Mouse (Mus musculus): ENCODE measurements around the gene Id4. TPM values are rescaled to one million over a fixed set of nuclear protein-coding genes. Genes with fewer than 3 reads are reported as not detected.

Id4 gene
- 1 to 10 TPM; 2.7 to 3.5 TPM for total RNA-seq (2021)
- long read RNA-seq, experiment 1, transcript Id4-201 (3 exons, 3,849 nt): major isoform, 8 of 8 reads
- long read RNA-seq, experiment 1, partial matches to known transcripts: 0 of 8 reads
- long read RNA-seq, experiment 1, other reads (novel, unspliced or antisense): 0 of 8 reads
- long read RNA-seq, experiment 2, transcript Id4-201 (3 exons, 3,849 nt): major isoform, 5 of 5 reads
- long read RNA-seq, experiment 2, partial matches to known transcripts: 0 of 5 reads
- long read RNA-seq, experiment 2, other reads (novel, unspliced or antisense): 0 of 5 reads

DNA sequence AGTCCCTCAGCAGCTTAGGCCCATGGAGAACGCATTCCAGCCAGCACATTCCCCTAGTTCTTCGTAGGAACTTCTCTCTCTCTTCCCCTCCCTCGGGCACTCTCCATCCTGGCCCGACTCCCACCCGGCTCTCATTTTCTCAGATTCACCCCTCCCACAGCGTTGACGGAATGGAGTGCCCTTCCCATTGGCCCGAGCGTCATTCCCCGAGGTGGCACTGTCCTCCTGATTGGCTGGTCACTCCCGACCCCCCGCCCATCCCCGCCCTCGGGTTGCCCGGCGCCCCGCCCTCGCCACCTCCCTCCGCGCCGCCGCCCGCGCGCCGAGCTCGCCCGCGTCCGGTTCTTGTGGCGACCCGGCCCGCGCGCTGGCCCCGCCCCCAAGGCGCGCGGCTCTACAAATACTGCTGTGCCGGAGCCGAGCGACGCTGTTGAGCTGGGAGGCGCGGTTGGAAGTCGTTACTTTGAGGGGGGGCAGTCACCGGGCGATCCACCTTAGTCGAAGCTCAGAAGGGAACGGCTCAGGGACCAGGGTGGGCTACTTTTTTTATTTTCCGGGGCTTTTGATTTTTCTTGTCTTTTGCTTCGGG, at the start of gene Id4:
TSS of gene Id4 (plus strand) at position 539 of the 589 bp plus-strand sequence.
- peak; percentile 92 for DNase-seq

DNA sequence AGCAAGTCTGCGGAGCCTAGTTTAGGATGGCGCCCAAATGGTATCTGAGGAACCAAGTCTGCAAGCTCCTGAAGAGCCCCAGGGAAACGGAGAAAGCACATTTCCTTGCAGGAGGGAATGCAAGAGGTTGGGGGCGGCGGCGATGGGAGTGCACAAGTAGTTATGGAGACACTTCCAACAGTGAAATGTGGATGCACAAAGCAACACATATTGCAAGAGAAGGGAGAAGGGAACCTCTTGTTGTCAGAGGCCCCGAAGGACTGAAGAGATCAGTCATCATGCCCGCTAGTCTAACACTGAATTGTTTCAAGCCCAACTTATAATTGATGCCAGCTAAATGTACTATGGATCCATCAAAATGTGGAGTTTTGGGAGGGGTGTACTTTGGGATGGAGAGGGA, 33.9 kb upstream of the Id4 start:
- DNase-seq: peak; percentile 8

DNA sequence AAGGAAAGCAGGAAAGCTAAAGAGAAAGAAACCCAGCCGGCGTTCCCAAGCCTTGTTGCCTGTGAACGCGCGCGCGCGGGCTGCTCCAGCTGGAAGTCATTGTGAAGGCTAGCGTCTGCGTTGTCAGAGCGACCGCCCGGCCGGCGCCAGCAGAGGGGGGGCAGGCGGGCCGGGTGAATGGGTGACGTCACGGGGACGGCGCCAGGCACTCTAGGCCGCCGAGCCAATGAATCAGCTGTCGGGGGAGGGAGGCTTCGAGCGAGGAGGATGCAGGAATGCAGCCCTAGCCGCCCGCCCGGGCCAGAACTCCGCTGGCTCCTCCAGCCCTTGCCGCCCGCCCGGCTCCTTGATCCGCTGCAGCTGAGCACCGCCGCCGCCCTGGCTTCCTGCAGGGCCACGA, 33.3 kb upstream of the Id4 start:
- peak; percentile 96 for DNase-seq

DNA sequence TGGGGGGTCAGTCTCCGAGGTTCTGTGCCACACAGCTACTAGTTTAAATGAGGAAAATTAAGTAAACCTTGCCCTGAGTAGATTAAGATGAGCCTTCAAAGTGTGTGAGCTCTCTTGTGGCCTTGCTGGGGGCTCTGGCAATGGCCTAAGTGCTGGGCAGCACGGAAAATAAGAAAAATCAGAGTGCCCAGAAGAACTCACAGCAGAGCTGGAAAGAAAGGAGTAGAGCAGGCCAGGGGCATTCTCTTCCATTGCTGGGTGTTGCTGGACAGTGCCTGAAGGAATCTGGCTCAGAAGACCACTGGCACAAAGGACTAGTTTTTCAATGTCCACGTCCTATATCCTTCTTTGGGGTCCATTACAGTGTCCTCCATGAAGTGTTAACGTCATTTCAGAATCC, 32.9 kb upstream of the Id4 start:
- no peak for DNase-seq

DNA sequence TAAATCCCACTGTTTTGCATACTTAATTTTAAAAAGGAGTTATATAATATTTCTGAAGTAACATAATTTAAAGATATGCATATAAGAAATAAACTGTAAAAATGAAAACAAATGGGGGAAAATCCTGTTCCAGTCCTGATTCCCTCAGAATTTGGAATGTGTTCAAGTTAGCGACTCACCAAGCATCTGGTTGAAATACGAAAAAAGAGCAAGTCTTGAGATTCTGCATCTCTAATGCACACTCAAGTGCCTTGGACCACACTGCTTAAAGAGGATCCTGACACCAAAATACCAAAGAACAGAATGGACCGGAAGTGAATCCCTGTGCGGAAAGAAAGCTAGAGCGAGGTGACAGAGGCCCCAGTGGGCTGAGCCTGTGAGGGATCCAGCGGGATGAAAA, 30.0 kb upstream of the Id4 start:
- DNase-seq: no peak

DNA sequence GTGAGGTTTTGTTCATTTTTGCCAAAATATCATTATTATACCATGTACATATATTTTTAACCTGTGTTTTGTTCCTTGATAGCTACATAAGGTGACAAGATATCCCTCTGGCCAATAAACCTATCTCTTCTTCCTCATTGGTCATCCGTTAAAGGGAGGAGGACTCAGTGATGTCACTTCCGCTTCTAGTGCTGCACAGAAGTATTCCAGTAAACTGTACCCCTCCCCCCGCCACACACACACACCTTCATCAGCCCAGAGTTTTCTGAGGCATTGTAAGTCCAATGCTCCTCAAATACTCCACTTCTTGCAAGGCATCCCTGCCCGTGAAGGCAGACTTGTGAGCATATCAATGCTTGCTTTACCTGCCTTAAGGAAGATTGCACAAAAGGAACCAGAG, 24.6 kb upstream of the Id4 start:
- DNase-seq: no peak

DNA sequence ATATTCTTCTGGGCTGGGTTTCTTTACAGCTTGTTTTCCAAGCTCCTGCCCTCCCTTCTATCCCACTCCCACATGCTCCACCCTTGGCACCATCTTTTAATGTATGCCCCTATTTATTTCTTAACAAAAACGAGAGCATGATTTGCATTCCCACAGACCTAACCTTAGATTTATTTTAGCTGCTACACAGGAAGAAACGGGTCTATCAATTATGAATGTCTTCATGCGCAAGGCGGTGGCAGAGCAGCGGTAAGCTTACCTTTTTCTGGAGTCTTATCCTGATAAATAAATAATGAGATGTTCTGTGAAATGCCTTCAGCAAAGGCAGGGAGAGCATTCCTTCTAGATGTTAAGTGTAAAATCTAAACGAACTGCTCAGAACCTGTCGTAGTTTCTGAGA, 24.2 kb upstream of the Id4 start:
- DNase-seq: no peak

DNA sequence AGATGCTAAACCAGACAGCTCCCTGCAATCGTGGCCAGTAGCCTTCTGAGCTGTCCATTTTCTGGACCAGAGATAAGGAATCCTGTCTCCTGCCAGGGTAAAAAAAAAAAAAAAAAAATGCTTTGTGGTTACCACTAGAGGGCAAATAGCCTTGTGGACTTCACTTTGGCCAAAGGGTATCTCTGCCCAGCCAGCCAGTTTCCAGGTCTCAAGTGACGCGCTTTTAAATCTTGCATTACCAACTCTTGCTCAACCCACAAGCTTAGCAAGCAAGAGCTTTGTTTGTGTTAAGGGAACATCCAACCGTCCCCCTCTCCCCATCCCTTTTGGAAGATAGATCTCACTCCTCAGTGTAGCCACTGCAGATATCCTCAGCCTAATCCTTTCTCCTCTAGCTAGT, 23.5 kb upstream of the Id4 start:
- peak; percentile 6 for DNase-seq

DNA sequence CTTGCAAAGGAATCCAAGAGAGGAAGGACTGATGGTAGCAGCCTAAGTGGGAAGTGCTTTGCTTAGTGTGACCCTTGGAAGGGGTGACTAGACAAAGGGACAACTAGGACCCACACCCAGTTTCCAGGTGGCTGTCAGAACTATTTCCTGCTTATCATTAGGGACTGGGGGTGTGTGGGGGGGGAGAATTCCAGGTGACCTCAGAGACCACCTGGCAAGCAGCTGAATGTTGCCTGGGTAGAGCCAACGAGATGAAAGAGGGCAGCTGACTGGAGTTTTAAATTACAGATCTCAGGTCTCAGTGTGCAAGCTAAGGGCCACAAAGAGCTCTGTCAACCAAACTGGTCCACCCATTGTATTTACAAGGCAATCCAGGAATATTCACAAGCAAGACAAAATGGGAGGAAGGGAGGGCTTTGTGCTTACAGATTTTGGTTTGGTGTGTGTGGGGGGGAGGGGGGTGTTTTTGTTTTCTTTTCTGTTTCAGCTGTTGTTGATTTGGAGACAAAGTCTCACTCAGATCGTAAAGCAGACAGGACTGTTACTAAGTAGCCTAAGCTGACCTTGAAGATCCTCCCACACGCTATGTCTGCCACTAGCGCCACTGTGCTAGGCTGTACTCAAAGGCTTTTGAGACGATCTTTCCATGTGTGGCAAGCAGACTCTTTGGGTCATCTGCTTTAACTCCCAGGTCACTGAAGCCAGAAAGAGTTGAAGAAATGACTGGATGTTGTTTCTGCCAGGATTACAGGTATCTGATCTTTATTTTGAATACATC, 15.6 kb upstream of the Id4 start:
- no peak for DNase-seq

DNA sequence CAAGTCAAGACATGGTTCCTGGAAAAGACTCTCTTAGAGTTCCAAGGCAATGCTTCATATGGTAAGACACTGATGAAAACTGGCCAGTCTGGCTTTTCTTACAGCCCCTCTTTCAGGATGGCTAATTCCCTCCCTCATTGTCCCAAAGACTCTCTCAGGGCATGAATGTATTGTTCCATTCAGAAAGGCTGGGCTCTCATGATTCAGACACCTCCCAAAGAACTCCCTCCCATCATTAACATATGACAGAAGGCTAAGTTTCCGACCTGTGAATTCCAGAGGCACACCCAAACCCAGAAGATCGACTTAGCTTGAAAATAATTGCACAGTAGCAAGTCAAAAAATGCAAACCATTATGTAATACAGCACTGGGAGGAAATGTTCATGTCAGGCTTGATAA, 8.5 kb upstream of the Id4 start:
- DNase-seq: no peak

DNA sequence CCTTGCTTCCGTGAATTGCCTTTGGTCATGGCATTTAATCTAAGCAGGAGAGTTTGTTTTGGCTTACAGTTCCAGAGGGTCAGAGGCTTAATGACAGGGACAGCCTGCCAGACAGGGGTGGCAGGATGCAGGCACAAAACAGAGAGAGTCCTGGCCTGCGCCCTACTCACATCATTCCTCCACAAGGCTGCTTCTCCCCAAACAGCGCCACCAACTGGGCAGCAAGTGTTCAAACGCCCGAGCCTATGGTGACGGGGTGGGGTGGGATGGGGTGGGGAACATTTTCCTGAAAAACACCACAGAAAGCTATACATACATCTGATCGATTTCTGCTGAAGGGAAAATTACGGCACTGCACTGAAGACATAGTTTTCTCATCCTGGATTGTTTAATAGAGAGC, 6.0 kb upstream of the Id4 start:
- no peak for DNase-seq

DNA sequence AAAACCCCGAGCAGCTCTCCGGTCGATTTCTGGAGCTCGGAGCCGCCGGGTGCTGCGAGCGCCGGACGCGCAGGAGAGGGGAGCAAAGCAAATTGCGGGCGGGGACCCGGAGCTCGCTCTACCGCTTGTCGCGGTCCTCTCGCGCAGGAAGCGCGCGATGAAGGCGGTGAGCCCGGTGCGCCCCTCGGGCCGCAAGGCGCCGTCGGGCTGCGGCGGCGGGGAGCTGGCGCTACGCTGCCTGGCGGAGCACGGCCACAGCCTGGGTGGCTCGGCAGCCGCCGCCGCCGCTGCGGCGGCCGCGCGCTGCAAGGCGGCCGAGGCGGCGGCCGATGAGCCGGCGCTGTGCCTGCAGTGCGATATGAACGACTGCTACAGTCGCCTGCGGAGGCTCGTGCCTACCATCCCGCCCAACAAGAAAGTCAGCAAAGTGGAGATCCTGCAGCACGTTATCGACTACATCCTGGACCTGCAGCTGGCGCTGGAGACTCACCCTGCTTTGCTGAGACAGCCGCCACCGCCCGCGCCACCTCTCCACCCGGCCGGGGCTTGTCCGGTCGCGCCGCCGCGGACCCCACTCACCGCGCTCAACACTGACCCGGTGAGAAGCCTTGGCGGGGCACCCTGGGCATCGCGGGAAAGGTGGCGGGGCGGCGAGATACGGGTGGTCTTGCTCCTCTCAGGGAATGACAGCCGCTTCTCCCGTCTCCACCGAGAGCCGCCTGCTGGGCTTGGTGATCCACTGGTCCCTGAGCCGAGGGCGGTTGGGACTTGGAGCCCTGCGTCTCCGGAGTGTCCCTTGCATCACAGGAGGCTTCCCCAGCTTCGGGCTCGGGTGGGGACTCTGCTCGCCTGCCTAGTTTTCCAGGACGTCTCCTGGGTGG, 553 bp downstream of the Id4 start:
- DNase-seq: peak; percentile 58

DNA sequence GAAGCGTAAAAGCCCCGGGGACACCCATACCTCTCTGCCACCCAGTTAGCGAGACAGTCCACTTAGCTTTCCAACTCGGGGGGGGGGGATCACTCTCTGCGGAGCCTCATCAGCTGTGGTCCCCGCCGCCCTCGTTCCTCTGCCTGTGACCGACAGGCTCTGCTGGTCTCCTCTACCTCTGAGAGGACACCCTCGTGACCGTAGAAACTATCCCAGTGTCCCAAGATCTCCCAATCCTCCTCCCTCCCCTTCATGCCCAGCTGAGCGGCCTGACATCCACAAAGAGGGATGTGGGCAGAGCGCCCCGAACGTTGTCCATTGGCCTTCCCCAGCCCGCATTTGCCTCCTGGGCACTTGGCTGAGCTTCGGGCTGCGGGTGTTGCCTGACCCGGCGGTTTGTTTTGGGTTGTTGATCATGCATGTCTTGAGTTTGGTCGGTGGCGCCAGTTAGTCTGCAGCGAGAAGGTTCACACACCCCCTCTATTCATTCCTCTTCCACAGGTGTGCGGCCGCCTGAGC, 1.5 kb downstream of the Id4 start:
- peak; percentile 23 for DNase-seq

DNA sequence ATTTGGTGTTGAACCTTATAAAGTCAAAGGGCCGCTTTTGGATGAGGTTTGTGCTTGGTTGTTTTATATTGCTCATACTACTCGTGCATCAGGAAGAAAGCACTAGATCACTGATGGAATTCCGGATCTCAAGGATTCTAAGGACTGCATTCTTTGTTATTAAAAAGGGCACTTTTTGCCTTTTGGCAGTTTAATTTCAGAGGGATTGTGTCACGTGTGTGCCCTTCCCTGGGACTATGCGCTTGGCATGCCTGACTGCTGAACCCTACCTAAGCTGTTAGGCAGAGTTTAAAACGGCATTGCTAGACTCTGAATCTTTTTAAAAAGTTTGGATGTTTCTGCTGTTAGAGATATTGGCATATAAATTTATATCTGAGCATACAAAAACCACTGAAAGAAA, 4.0 kb downstream of the Id4 start:
- no peak for DNase-seq

DNA sequence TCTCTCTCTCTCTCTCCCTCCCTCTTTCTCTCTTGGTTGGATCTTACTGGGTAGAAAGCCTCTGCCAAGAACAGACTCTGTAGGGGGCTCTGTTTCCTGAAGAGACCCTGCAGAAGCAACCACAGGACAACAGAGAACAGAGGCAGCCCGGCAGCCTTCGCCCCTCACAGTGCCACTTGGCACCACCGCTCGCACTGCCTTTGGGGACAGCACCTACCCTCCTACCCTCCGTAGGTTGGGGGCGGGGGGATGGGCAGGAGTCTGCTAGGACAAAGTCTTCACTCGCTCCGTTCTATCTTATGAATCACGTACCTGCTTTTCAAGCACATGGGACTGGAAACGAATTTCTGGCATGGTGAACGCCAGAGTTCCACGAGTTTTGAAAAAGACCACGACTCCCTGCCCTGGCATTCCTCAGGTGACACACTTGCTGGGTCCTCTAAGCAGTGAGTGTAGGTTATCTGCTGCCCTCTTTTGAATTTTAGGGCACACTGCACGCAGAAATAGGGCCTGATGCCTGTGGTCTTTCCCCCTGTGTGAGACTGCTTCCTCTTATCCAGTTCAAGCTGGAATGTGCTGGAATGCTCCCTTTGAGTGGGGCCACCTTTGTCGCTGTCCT, 12.5 kb downstream of the Id4 start:
- DNase-seq: peak; percentile 17

DNA sequence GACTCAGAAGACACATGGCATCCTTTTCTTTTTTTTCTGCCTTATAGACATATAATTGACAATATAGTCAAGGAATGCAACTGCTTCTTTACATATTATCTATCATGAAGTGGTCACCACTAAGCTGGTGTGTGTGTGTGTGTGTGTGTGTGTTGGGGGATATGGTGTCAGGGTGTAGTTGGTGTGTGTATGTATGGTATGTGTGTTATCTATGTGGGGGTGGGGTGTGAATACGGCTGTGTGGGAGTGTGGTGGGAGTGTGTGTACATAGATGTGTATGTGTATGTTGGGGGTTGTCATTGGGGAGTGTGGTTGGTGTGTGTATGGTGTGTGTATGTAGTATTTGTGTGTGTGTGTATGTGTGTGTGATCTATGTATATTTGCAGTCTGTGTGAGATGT, 13.1 kb downstream of the Id4 start:
- no peak for DNase-seq

DNA sequence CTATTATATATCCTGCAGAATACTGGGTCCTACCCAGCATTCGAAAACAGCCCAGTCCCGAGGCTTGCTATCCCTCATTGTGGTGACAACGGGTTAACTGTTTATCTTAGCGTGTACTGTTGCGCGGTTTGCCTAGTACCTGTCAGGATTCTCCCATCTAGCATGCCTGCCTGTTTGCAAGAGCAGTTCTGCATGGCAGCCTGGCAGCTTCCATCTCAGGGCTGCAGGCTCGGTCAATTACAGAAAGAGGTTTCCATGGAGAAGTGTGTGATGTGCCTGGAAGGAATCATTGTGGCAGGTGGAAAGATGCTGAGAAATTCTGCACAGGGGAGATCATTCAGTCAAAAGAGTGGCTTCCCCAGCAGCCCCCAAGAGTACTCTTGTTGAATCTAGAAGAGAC, 16.0 kb downstream of the Id4 start:
- no peak for DNase-seq

DNA sequence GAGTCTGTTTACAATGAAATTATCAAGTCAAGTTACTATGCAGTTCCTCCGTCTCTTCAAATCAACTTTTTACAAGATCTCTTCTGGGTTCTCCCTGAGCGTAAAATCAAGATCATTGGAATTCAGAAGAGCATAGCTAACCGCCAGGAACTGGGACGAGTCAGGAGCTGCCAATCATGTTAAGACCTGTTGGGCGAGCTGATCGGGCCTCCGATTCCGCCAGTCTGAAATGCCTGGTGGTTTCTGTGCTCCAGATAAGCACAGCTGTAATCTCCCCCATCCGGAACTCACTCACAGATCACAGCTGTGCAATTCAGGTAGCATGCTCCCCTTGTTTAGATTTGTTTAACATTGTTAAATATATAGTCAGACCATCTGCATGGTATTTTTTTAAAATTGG, 23.4 kb downstream of the Id4 start:
- DNase-seq: no peak

DNA sequence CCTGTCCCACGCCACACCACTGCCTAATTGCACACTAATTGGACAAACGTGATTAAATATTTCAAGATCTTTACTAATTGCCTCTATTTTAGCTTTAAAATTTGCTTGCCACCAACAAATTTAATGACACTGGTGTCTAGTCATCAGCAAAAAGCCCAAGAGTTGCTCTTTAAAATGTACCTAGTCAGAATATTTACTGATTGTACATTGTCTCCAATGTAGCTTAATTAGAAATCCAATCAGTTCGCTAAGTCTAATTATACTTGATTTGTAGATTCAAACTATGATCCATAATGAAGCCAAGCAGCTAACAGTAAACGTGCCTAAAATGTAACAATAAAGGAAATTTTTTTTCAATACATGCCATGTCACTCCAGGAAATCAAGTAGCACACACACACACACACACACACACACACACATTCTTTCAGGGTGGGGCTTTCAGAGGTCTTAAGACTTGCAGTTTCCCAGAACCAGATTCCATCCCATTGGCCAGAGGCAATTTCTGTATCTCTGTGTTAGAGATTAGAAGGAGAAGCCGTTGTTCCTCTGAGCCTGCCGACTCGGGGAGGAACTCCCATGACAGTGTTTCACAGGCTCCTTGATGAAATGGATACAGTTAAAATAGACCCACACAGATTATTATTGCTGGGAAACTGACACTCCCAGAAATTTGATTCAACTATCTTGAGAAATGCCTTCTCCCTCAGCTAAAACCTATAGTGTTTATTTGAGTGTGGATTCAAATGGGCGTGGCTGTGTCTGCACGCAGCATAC, 24.1 kb downstream of the Id4 start:
- DNase-seq: no peak

DNA sequence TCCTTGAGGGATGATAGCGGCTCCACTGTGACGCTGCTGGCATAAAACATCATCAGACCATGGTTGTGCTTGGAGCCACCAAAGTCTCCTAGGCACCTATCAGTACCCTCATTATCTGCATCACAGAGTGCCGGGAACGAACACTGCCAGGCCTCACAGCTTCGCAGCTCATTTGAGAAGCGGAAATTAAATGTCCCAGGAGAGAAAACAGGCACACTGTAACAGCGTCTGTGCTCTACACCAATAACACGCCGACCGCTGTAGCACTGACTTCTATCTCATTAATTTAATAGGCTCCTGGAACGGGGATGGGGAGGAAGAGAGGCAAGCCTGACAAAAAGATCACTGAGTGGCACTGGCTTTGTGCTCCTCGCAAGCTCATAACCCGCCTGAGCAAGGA, 29.4 kb downstream of the Id4 start:
- DNase-seq: no peak

DNA sequence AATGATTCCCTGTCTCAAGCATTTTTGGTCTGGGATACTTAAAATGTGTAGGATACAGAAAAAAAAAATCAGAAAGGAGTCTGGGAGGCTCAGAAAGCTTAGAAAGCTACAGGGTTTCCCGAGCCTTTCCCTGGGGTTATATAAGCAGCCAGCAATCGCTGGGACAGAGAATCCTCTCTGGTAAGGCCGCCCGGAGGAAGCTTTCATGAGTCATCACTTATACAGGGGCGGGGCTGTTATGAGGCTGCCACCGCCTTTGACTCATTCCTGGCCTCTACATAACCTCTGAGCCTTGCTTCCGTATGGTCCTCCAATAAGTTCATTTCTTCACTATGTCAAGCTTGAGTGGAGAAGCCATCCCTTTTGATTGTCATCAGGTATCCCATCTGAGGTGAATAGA, 53.5 kb downstream of the Id4 start:
- DNase-seq: no peak
